Mouse (Mus musculus) T-helper 1 cell (primary cell): ENCODE measurements around the gene Gpr12.
"Not testable (repeated sequence)": the region's sequence is repeated elsewhere in the genome, so short reads cannot be mapped to it uniquely, and the experiment has no call there.

Source experiments
- in situ Hi-C: fragments of 300-600 bp; cut with MboI, MseI; formaldehyde crosslinking; loops from one replicate; pipeline ENCODE4 v1.15.1; 2025; ENCODE audit warnings: high pct_unique_total_duplicates

Gene Gpr12

GRCm38 (mm10) chr5:146586357-146587070, 1.5 kb upstream of the Gpr12 start:
- in situ Hi-C loops = no loop called here

DNA sequence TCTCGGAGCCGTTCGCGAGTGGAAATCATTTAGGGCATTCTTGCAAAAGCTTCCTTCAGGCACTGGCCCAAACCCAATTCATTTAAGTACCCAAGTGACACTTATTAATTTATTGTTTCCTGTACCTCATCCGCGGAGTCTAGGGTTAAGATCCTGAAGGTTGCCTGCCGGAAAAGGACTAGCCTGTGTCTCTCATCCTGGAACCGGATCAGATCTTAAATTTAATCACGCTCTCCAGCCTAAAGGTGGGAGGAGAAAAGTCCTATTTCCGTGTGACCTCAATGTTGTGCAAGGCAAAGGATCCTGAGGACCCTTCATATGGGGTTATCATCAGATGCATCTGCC, 240 bp upstream of the Gpr12 start:
- in situ Hi-C loops = no loop called here

GRCm38 (mm10) chr5:146584156-146584477, 922 bp downstream of the Gpr12 start:
- in situ Hi-C loops = no loop called here

DNA sequence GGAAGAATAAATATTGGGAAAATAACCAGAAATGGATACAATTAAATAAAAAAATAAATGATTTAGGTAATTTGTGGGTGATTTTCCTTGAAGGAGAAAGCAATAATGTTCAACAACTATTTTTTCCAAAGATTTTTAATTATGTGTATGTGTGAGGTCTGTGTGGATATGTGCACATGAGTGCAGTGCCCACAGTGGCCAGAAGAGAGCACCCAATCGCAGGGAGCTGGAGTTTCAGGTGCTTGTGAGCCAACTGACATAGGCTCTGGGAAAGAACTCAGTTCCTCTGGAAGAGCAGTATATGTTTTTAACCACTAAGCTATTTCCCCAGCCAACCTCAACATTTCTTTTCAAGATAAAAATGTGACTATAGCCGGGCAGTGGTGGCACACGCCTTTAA, 8.4 kb downstream of the Gpr12 start:
- in situ Hi-C loops = no loop called here

DNA sequence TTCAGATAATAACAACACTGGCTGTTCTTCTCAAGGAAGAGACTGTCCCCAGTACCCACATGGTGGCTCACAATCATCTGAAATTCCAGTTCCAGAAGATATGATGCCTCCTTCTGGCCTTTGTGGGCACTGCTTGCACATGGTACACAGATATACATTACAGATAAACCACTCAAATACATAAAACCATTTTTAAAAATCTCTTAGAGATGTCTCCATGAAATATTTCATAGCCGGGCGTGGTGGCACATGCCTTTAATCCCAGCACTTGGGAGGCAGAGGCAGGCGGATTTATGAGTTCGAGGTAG, 12.3 kb downstream of the Gpr12 start:
- in situ Hi-C loops = not testable (repeated sequence)

- in situ Hi-C loops = not testable (repeated sequence)
Observed at GRCm38 (mm10) chr5:146571830-146572734, 13.0 kb downstream of the Gpr12 start.

GRCm38 (mm10) chr5:146570179-146570578, 14.9 kb downstream of the Gpr12 start:
- in situ Hi-C loops = not testable (repeated sequence)

GRCm38 (mm10) chr5:146567054-146567453, 18.0 kb downstream of the Gpr12 start:
- in situ Hi-C loops = no loop called here

DNA sequence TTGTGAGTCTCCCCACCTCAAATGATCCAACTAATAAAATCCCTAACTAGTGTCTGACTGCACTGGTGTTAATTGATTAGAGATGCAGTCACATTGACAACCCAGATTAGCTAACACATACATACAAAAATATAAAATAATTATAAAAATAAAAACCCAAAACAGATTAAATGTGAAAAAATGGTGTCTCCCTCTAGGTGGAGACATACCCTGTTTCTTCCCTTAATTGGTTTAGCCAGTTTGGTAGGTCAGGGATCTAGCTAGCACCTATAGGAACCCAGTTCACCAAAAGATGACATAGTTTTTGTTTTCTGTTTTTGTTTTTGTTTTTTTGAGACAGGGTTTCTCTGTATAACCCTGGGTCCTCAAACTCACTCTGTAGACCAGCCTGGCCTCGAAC, 20.8 kb downstream of the Gpr12 start:
- in situ Hi-C loops = loop anchor here (5.0 kb wide), 1 partner anchor 47 kb away; no protein-coding TSS in a partner anchor

GRCm38 (mm10) chr5:146555836-146556235, 29.2 kb downstream of the Gpr12 start, which contains the start of gene Gm3415:
Gm3415 (plus strand) TSS chr5:146556136.
- in situ Hi-C loops = not testable (repeated sequence)

- in situ Hi-C loops = not testable (repeated sequence)
Observed at GRCm38 (mm10) chr5:146537347-146537746, 47.7 kb downstream of the Gpr12 start, which contains the start of gene Gm3409. Gm3409 (plus strand) TSS chr5:146537647.
